Mouse (Mus musculus) spleen, embryonic (tissue): Measurements from ENCODE around the gene Gm28827.
"Not testable (repeated sequence)": the region's sequence is repeated elsewhere in the genome, so short reads cannot be mapped to it uniquely, and the experiment has no call there.

Experiments used
- CTCF ChIA-PET: fragments of 350-600 bp; sonication (Branson Sonifier 250); formaldehyde crosslinking; loops from one replicate; lab custom pipeline; 2022; lab: Charles Lee

Gene Gm28827

GRCm38 (mm10) chrY:83030647-83031046 is at the start of gene Gm28827:
TSS of gene Gm28827 (plus strand) at chrY:83030947.
- CTCF ChIA-PET = not testable (repeated sequence)
